Mouse (Mus musculus) CD4-positive, CD25-positive, alpha-beta regulatory T cell (primary cell): ENCODE results near the gene Hoxa5. TPM values are rescaled to one million over a fixed set of nuclear protein-coding genes. Genes with fewer than 3 reads are reported as not detected.

Experiments used
- polyA plus RNA-seq: library from polyadenylated mRNA; unstranded; fragments of 100-300 nt; shearing (Covaris generic); gene quantifications from one replicate; pipeline ENCODE4 v1.2.1, GENCODE M21; 2017

The Hoxa5 gene
- polyA plus RNA-seq, result 0.16 TPM

DNA sequence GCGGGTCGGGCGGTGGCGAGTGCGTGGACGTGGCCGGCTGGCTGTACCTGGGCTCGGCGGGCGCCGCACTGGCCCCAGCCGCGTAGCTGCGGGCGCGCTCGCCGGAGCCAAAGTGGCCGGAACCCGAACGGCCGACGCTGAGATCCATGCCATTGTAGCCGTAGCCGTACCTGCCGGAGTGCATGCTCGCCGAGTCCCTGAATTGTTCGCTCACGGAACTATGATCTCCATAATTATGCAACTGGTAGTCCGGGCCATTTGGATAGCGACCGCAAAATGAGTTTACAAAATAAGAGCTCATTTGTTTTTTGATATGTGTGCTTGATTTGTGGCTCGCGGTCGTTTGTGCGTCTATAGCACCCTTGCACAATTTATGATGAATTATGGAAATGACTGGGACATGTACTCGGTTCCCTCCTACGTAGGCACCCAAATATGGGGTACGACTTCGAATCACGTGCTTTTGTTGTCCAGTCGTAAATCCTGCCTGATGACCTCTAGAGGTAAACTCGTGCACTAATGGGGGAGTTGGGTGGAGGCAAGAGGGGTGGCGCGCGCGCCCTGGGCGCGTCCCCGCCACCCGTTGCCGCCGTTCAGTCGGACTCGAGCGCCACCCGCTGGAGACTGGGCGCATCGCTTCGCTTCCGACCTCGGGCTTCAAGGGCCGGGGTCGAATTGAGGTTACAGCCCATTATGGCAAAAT is at the start of gene Hoxa5:
Gene Hoxa5, minus strand, starts transcription at position 538 of the 703 bp plus-strand sequence.

DNA sequence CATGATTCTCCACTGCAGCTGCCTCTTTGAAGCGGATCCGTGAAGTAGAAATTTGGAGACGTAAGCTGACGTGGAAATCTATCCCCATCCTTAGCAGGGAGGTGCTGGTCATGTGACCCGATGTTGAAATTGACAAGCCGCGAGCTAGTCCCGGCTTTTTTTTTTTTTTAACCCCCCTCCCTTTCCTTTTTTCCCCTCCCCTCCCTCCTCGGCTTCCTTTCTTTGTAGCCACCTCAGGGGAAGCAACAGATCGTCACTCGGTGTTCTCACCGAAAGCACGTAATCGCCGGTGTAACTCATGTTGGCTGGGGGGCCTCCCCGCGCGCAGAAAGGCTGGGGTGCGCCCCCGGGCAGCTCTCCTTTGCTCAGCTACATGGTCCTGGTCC is 41.4 kb upstream of the Hoxa5 start, which contains the start of gene Hoxa11:
Gene Hoxa11, minus strand, starts transcription at position 54 of the 386 bp plus-strand sequence.

DNA sequence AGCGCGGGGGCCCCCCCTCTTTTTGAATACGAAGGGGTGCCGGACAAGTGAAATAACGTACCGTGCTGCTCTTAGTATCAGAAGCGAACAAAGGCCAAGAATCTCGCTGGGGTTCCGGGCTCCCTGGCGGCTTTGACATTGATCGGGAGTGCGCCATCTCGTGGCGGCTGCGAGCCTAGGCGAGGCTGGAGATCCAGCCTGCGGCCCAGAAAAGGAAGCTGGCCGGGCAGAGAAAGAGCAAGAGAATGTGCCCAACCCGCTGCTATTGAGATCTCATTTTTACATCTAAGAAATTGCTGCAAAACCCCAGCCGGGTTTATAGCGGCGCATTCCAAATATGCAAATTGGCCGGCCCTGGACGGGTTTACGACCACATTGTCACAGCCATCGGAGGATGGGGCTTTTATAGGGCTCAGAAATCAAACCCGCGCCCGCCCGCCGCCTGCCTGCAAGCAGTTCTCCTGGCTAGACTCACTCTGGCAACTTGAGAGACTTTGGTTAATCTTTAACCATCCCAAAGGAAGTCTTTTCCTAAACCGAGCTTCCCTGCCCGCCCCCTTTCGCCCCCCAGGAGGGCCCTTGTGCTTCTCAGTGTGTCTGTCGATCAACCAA is 36.1 kb upstream of the Hoxa5 start, which contains the start of gene Hoxa10:
Gene Hoxa10, minus strand, starts transcription at position 466 of the 612 bp plus-strand sequence.

GRCm38 (mm10) chr6:52230516-52231165 is 26.3 kb upstream of the Hoxa5 start, which contains the start of gene Hoxa9:
Hoxa9 (minus strand) TSS chr6:52231089.

DNA sequence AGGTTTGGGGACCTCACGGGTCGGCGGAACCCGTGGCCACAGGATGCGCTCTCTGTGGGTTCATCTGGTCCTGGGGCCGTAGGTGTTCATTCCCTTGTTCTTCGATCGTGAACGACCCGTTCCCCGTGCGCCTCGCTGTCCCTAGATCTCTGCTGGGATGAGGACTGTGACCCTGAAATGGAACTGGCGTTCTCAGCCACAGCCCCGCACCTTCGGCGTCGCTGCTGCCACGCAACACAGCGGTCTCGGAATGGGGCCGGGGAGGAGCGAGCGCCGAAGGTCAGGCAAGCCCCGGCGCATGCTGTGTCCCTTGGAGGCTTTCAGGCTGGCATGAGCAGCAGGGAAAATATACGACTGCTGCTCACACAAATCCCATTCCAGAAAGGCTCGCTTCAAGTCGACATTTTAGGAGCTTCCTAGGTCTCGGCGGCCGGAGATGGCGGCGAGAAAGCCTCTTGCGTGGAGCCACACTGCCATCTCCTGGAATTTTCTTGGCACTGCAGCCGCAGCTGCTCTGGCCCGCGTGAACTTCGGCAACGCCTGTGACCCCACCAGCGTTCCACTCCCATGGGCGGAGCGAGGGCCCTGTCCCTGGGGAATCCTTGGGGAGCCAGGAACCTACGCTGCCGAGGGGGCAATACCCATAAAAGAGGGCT is 17.1 kb upstream of the Hoxa5 start, which contains the start of gene Hoxa7:
Gene Hoxa7, minus strand, starts transcription at position 518 of the 656 bp plus-strand sequence.

GRCm38 (mm10) chr6:52213119-52213986 is 9.0 kb upstream of the Hoxa5 start, which contains the start of the genes Hoxa3 and Gm28308:
Hoxa3 (minus strand) TSS chr6:52213336.
Gm28308 (minus strand) TSS chr6:52213339.

DNA sequence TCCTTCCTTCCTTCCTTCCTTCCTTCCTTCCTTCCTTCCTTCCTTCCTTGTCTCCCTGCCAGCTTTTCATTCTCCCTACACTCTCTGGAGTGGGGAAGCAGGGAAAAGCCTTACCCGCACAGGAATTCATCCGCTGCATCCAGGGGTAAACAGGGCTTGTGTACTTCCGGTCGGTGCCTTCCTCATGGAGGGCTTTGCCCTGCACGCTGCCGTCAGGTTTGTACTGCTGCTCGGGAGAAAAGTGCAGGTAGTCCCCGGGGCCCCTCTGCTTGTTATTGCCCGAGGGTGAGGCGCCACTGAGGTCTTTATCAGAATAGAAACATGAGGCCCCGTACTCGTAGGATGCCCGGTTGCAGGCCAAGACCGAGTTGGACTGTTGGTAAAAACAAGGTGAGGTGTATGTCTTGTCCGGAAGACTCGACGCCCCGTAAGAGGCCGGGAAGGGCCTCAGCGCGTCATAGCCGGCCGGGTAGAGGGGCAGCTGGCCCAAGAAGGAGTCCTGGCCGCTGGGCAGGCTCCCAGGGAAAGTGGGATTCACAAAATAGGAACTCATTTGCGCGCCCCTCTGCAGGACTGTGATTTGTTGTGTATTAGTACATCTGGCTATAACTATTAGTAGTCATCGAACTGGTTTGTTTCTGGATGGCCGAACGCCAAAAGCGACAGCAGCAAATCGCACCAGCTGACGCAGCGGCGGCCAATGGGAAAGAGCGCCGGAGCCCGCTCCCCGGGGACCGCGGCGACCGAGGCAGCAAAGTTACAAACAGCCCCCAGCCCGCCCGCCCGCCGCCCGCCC is 3.9 kb upstream of the Hoxa5 start, which contains the start of gene Hoxa6:
Gene Hoxa6, minus strand, starts transcription at position 651 of the 796 bp plus-strand sequence.

GRCm38 (mm10) chr6:52190906-52191810 is 13.2 kb downstream of the Hoxa5 start, which contains the start of gene Hoxa4:
Hoxa4 (minus strand) TSS chr6:52191753.

GRCm38 (mm10) chr6:52177061-52177735 is 27.2 kb downstream of the Hoxa5 start, which contains the start of gene 5730596B20Rik:
5730596B20Rik (plus strand) TSS chr6:52177498.

GRCm38 (mm10) chr6:52164626-52165440 is 39.6 kb downstream of the Hoxa5 start, which contains the start of gene Hoxa2:
Hoxa2 (minus strand) TSS chr6:52164831.

DNA sequence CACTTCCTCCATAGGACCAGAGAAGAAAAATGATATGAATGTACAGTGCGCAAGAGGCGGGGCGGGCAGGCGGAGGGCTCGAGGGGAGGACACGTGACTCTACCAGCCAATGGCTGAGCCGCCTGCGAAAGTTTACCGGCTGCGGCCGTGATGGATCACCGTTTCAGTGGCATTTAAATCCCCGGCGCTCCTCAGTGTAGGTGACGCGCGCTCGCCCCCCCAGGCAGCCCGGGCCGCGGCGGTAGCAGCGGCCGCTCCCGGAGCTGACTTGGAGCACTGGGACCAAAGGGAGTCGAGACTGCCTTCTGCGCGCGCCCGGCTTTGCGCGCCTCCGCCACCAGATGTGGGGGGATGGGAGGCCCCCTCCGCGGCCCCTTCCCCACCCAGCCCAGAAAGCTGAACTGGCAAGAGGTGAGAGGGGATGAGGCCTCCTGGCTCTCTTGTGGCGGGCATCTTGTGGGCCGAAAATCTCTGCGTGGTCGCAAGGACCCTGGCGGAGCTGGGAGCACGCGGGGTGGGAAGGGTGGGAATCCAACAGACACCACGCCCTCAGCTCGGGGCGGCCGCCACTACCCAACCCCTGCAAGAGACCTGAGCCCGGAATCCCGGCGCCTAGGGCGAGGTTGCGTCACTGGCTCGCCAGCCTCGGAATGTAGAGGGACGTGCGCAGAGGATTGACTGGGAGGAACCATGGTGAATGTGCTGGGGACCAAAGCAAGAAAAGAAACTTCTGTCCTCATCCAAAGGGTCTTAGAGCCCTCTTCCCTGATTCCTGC is 45.9 kb downstream of the Hoxa5 start, which contains the start of gene Hoxa1:
Gene Hoxa1, minus strand, starts transcription at position 42 of the 776 bp plus-strand sequence.

Other genes with a start within 250 kb of the Hoxa5 start
- gene Skap2, start 192.0 kb downstream of the Hoxa5 start, polyA plus RNA-seq, result 19.7 TPM
- gene Hoxa1, start 46.3 kb downstream of the Hoxa5 start, polyA plus RNA-seq, result not detected
- gene Hoxa2, start 39.8 kb downstream of the Hoxa5 start, polyA plus RNA-seq, result not detected
- gene 5730596B20Rik, start 27.1 kb downstream of the Hoxa5 start, polyA plus RNA-seq, result not detected
- not detected for gene Hoxa4, start 12.8 kb downstream of the Hoxa5 start, polyA plus RNA-seq
- gene Hoxa6, start 4.1 kb upstream of the Hoxa5 start, polyA plus RNA-seq, result not detected
- not detected for gene Hoxa3, start 8.7 kb upstream of the Hoxa5 start, polyA plus RNA-seq
- not detected for gene Gm28308, start 8.8 kb upstream of the Hoxa5 start, polyA plus RNA-seq
- gene Hoxa7, start 17.3 kb upstream of the Hoxa5 start, polyA plus RNA-seq, result 0.38 TPM
- gene Hoxa9, start 26.5 kb upstream of the Hoxa5 start, polyA plus RNA-seq, result 0.17 TPM
- gene Hoxa10, start 36.3 kb upstream of the Hoxa5 start, polyA plus RNA-seq, result not detected
- not detected for gene Hoxa11, start 41.2 kb upstream of the Hoxa5 start, polyA plus RNA-seq
- not detected for gene Hoxa13, start 56.3 kb upstream of the Hoxa5 start, polyA plus RNA-seq
- not detected for gene Evx1, start 108.9 kb upstream of the Hoxa5 start, polyA plus RNA-seq